Mouse (Mus musculus) heart, adult 11 months (tissue): Measurements from ENCODE around the gene Rab11b.

Source experiments
- DNase-seq: peaks from one replicate; pipeline ENCODE4 v3.0.0; 2022

Gene Rab11b

GRCm38 (mm10) chr17:33766389-33766788 lies 6.1 kb upstream of the Rab11b start:
- no peak for DNase-seq

- peak; percentile 99 for DNase-seq
These were observed 519 bp downstream of the Rab11b start for GRCm38 (mm10) chr17:33759767-33760254.

- DNase-seq = peak; percentile 96
These were observed 3.1 kb downstream of the Rab11b start for GRCm38 (mm10) chr17:33757231-33757630.

GRCm38 (mm10) chr17:33756108-33756790 lies 4.1 kb downstream of the Rab11b start:
- peak; percentile 96 for DNase-seq

- DNase-seq = peak; percentile 93
These were observed 4.8 kb downstream of the Rab11b start for GRCm38 (mm10) chr17:33755418-33756107.

GRCm38 (mm10) chr17:33754656-33755055 lies 5.7 kb downstream of the Rab11b start:
- peak; percentile 85 for DNase-seq

- peak; percentile 33 for DNase-seq
These were observed 8.0 kb downstream of the Rab11b start for GRCm38 (mm10) chr17:33752297-33752696.

GRCm38 (mm10) chr17:33751181-33751580 lies 9.1 kb downstream of the Rab11b start:
- DNase-seq = peak; percentile 62

GRCm38 (mm10) chr17:33749451-33749850 lies 10.9 kb downstream of the Rab11b start:
- peak; percentile 84 for DNase-seq

- peak; percentile 96 for DNase-seq
These were observed 14.3 kb downstream of the Rab11b start for GRCm38 (mm10) chr17:33746011-33746410.

- DNase-seq = peak; percentile 70
These were observed 15.5 kb downstream of the Rab11b start for GRCm38 (mm10) chr17:33744686-33745384.

- DNase-seq = peak; percentile 48
These were observed 17.9 kb downstream of the Rab11b start for GRCm38 (mm10) chr17:33742420-33742819.

- DNase-seq = peak; percentile 67
These were observed 26.8 kb downstream of the Rab11b start for GRCm38 (mm10) chr17:33733526-33733925.

- peak; percentile 92 for DNase-seq
These were observed 27.7 kb downstream of the Rab11b start for GRCm38 (mm10) chr17:33732556-33733083.

- DNase-seq = peak; percentile 45
These were observed 31.1 kb downstream of the Rab11b start for GRCm38 (mm10) chr17:33729215-33729614.

GRCm38 (mm10) chr17:33728396-33728795 lies 31.9 kb downstream of the Rab11b start:
- peak; percentile 58 for DNase-seq

GRCm38 (mm10) chr17:33719736-33720378 lies 40.5 kb downstream of the Rab11b start:
- DNase-seq = peak; percentile 82

GRCm38 (mm10) chr17:33718944-33719725 lies 41.2 kb downstream of the Rab11b start:
- DNase-seq = peak; percentile 84

GRCm38 (mm10) chr17:33718384-33718881 lies 41.9 kb downstream of the Rab11b start, which contains the start of gene March2:
Gene March2 (minus strand): TSS chr17:33718670.
- peak; percentile 100 for DNase-seq

GRCm38 (mm10) chr17:33717982-33718381 lies 42.3 kb downstream of the Rab11b start:
- no peak for DNase-seq

GRCm38 (mm10) chr17:33717246-33717645 lies 43.1 kb downstream of the Rab11b start:
- DNase-seq = peak; percentile 66

GRCm38 (mm10) chr17:33714779-33715178 lies 45.6 kb downstream of the Rab11b start:
- DNase-seq = peak; percentile 45
